Mouse (Mus musculus) right cerebral cortex, postnatal 25 days (tissue): ENCODE data around the gene Isyna1.
"Not testable (repeated sequence)": the region's sequence is repeated elsewhere in the genome, so short reads cannot be mapped to it uniquely, and the experiment has no call there.

Experiments
- DNase-seq: peaks from one replicate; pipeline ENCODE4 v3.0.0; 2022

Gene Isyna1

DNA sequence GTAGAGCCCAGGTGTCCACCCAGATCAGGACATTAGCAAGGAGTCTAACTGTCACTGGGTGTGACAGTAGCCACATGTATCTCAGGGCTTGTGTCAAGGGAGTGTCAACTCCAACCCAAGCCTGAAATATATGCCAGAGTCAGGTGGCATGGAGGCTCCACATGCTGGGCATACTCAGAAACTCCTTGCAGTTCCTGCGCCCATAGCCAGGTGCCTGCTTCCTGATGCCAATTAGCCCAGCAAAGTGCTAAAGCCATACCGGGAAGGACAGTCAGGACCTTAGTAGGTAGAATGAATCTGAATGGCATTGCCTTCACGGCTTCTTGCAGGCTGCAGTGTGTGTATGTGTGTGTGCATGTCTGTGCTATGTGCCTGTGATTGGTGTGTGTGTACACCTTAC is 17.0 kb upstream of the Isyna1 start:
- DNase-seq, result no peak

DNA sequence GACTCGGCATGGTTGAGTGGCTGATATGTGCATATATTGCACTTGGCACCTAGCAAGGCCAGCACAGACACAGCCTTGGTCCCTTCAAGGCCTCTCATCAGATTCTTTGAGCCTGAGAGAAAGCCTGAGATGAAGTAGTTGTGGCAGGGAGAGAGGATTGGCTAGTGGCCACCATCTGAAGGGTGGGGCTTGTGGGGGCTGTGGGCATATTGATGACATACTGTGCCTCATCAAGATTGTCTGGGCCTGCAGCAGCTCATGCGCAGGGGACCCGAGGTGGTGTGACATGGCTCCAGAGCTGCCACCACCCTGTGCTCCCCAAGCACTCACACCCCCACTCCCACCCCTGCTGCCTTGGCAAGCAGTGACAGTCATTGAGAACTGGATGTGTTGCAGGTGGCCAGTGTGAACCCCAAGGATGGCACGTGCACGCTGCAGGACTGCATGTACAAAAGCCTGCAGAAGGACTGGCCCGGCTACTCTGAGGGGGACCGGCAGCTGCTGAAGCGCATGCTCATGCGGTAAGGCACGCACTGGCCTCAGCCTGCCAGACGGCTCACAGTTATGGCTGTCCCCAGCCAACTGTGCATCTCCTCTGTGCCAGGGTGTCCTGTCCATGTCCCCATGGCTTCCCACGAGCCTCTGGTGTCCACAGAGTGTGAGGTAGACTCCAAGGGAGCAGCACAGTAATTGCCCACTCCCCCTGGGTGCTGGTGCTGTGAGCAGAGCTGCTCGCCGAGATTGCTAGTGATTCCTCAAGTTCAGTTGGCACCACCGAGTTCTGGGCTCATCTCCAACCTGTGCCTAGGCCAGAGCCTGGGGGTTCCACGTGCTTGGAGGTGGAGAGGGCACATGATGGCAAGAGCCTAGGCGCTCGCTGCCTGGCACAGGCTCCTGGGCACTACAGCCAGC is 10.4 kb upstream of the Isyna1 start:
- DNase-seq, result no peak

DNA sequence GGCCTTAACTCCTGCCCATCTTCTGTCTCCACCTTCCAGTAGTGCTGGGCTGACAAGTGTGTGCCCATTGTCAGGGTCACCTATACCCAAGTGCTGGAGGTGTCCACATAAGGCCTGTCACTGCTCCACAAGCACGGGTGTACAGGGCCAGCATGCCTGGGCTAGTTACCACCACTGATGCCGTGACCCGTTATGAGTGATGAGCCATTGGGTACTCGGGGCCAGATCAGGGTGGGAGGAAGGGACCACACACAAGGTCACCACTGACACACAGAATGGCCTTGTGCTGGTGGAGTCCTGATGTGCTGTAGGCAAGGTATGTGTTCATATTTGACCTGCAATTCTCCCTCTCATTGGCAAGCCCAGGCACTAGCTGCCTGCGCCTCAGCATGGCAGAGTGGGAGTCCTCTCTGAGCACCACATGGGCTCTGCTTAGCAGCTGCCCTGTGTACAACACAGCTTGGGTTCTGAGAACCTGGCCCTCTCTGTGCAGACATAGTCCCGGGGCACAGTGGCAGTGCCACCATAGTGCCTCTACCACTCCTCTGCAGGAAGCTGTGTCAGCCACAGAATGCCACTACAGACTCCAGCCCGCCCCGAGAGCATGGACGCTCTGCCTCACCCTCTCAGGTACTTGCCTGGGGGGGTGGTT is 9.4 kb upstream of the Isyna1 start:
- DNase-seq, result no peak

DNA sequence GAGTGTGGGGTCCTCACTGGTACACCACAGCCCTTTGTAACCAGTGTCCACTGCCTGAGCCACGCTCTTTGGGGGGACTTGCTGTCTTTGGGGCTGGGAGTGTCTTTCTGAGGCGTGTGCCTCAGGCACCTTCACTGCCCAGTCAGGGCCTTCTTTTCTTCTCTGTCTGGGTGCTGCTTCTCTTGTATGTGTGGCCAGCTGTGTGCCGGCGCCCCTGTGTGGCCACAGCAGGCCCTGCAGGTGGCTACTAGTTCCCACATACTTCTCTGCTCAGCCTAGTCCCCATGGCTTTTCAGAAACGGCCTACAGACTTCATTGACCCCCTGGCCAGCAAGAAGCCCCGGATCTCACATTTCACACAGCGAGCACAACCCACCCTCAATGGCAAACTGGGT is 8.9 kb upstream of the Isyna1 start:
- DNase-seq, result no peak

DNA sequence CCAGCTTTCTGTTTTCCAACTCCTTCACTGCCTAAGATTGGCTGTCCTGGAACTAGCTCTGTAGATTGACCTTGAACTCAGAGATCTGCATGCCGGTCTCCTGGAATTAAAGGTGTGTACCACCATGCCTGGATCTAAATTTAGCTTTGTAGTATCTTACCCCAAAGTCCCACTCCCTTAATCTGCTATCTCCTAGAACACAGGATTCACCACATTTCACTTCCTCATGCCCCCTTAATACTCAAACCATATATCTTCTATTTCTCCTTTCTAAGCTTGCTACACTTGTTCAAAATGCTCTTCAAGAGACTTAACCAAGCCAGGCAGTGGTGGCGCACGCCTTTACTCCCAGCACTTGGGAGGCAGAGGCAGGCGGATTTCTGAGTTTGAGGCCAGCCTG is 6.2 kb upstream of the Isyna1 start:
- not testable (repeated sequence) for DNase-seq

DNA sequence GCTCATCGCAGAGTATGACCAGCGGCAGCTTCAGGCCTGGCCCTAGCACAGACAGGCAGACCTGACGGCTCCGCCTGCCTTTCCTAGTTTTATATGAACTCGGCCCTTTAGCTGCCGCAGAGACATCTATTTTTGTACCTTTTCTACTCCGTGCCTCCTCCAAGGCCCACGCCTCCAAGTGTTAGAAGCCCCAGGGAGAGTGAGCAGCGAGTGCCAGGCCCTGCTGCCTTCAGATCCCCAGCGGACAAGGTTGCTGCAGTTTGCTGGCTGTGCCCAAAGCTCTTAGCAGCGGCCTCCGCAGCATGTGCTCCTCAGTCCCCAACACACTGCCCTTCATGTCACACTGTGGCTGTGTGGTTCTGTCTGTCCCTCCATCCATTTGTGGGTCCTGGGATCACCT is 2.6 kb upstream of the Isyna1 start:
- DNase-seq, result no peak

DNA sequence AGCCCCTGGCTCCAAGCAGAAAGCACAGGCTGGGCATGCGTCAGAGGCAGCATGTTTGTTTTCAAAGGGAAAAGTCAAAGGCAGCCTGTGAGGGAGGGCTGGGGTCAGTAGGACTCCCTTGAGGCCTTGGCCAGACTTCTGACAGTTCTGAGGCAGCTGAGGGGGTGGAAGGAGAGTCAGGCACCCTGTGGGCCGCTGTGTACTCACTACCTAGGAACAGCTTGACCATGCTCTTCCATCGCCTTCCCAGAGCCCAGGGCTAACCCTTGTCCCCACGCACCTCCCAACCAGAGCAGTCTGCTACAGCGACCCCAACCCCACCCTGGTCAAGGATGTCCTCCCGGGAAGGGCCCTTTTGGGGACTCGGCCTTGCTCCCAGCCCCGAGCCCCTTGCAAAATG is 1.0 kb upstream of the Isyna1 start:
- DNase-seq, result no peak

DNA sequence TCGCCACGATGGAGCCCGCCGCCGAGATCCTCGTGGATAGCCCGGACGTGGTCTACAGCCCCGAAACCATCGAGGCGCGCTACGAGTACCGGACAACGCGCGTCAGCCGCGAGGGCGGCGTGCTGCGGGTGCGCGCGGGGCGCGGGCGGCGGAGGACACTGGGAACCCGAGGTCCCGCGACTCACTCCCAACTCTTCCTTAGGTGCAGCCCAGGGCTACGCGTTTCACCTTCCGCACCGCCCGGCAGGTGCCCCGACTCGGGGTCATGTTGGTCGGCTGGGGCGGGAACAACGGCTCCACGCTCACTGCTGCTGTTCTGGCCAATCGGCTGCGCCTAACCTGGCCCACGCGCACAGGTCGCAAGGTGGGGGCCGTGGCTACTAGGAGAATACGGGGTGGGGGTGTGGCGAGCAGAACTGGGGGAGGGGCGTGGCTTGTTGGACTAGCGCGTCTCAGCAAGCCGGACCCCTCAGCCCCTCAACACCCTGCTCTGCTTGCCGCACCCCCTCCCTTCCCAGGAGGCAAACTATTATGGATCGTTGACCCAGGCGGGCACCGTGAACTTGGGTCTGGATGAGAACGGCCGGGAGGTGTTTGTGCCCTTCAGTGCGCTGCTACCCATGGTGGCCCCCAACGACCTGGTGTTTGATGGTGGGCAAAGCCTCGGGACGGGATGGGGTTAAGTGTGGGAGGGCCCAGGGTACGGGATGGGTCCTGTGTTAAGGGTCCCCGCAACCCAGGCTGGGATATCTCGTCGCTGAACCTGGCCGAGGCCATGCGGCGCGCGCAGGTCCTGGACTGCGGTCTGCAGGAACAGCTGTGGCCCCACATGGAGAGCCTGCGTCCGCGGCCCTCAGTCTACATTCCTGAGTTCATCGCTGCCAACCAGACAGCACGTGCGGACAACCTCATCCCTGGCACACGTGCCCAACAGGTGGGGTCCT is 720 bp downstream of the Isyna1 start:
- no peak for DNase-seq

DNA sequence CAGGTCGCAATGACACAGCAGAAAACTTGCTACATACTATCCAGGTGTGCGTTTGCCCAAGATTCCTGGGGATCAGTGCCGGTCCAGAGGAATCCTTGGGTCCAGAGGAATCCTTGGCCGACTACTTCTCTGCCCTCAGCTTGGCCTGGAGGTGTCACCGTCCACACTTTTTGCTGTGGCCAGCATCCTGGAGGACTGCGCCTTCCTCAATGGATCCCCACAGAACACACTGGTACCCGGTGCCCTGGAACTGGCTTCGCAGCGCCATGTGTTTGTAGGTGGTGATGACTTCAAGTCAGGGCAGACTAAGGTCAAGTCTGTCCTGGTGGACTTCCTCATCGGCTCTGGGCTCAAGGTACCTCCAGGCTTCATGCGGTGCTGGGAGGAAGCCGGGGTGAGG is 1.6 kb downstream of the Isyna1 start:
- no peak for DNase-seq

DNA sequence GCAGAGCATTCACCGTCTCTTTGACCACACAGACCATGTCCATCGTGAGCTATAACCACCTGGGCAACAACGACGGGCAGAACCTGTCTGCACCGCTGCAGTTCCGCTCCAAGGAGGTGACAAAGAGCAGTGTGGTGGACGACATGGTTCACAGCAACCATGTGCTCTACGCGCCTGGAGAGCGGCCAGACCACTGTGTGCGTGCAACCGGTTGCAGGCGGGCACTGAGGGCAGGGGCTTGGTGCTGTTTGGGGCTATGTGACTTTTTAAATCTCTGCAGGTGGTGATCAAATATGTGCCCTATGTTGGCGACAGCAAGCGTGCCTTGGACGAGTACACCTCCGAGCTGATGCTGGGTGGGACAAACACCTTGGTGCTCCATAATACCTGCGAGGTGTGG is 2.0 kb downstream of the Isyna1 start:
- no peak for DNase-seq

DNA sequence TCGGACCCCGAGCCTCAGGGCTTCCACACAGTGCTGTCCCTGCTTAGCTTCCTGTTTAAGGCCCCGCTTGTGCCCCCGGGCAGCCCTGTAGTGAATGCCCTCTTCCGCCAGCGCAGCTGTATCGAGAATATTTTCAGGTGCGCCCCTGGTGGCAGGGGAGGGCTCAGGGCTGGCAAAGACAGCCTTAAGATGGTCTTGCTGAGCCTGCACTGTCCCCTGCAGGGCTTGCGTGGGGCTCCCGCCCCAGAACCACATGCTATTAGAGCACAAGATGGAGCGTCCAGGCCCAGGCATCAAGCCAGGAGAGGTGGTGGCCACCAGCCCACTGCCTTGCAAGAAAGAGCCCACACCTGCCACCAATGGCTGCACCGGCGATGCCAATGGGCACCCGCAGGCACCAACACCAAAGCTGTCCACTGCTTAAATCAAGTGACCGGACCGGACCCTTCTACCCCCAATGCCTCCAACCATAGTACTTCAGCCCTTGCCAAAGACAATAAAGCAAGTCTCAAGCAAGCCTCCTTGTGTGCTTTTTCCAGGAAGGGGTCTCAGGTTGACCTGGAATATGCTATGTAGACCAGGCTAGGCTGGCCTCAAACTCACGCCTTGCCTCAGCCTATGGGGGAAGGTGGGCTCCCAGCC is 2.7 kb downstream of the Isyna1 start:
- DNase-seq, result no peak

DNA sequence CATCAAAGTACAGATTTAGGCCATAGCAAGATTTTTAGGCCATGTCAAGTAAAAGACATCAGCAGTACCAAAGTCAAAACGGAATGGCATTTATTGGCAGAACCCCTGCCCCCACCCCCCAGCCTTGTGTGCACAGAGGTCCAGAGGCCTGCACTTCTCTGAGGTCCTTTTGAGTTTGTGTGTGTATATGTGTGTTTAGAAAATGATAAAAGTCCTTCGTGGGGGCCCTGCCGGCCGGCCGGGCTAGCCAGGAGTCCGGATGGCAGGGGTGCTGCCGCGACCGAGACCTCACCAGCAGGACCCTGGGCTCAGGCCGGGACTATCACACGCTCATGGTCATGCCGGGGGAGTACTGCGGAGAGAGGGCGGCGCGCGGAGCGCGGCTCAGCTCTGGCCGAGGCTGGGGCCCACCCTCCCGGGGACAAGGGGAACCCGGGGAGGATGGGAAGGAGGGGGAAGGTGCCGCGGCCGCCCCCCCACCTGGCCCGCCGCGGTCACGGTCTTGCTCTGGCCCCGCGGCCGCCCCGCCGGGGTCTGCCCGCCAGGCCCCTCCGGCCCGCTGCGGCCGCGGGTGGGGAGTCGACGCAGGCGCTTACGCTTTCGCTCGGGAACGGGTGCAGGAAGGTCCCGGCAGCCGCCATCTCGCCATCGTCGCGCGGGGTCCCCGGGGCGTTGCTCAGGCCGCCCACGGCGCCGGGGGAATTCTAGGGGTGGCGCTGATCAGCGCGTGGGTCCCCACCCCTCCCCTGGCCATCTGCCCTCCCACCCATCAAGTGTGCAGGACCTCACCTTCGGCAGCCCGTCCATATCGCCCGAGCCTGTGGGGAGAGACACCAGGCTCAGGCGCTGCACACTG is 3.5 kb downstream of the Isyna1 start:
- no peak for DNase-seq

DNA sequence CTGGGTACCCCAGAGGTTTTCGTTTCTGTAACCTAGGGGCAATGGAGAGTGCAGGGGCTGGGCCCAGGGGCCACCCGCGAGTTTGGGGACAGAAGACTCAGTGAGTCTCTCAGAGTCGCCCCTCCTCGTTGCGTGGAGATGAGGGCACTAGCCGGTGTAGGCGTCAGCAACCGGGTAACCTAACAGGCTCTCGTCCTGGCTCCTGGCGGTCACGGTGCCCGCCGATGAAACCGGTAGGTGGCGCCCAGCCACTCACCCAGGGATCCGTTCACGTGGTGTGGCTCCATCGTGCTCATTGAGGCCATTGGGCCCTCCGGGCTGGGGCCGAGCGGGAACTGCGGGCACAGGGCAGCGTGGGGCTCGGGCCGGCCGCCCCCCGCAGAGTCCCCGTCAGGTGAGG is 4.1 kb downstream of the Isyna1 start:
- peak; percentile 82 for DNase-seq

DNA sequence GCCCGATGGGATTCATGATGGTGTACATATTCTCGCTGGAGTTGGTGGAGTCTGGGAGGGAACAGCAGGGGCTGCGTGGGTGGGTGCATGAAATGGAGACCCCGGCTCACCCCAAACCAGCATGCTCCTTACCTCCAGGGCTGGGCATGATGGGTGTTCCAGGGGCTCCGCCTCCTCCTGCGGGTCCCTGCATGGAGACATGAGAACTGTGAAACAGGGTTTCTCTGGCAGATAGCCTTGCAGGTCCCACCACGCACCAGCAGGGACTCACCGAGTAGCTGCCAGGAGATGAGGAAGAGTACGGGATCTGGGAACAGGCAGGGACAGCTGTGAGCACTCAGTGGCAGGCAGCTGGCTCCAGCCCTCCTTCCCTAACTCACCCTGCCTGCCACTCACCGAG is 4.5 kb downstream of the Isyna1 start:
- no peak for DNase-seq

DNA sequence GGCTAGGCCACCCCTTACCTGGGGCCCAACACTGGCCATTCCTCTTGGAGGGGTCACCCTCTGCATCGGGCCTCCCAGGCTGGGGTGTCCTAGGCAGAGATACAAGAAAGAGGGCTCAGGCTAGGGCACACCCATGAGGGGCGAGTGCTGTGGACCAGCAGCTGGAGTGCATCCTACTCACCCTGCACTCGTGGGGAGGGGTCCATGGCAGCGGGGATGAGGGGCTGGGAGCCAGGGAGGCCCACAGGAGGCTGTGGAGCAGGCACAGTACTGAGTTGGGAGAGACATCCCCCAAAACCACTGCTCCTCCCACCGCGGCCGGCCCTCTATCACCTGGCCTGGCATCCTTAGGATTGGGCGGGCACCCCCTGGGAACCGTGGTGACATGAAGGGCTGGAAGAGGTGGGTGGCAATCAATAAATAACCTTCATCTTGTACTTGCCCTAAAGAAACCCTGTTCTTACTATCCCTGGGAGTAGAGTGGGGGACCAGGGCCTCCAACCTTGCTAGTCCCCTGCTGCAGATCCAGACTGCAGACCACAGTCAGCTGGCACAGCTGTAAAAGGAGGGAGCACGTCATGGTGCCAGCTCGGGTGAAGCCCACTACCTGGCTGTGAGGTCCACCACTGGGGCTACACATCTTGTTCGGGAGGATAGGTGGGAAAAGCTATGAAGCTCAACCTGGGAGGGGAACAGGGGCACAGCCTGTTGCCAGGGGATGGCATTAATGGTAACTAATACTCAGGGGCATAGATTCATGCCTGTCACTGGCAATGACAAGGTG is 5.5 kb downstream of the Isyna1 start:
- DNase-seq, result no peak

DNA sequence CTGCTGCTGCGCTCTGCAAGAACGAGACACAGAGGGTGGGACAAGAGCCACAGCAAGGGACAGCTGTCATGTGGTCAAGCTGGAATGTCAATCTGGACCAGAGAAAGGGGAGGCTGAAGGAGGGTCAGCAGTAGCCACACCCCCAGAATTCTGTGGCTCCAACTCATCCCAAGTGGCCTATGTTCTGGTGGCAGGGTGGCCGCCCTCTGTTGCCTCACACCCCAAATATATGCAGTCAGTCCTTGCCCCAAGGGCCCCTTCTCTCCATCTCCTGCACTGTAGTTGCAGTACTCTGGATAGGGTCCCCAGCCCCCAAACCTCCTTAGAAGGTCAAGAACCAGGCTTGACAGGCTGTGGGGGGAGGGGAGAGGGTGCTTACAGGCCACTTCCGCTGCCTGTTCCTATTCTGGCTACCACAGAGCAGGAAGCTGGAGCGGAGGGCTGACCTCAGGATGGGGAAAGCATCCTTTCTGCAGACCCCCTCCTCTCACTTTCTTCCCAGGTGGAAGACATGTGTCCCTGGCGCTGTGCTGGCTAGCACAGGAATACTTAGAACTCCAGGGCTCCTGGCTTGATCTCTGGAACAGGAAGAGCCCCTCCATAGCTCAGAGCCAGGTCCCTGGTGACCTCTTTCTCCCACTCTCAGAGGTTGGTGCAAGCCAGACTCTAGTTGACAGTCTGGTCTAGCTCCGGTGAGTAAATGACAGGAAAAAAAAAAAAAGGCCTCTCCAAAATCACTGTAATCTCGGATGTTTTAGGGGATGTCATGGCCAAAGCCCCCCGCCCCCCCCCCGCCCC is 6.5 kb downstream of the Isyna1 start:
- no peak for DNase-seq

DNA sequence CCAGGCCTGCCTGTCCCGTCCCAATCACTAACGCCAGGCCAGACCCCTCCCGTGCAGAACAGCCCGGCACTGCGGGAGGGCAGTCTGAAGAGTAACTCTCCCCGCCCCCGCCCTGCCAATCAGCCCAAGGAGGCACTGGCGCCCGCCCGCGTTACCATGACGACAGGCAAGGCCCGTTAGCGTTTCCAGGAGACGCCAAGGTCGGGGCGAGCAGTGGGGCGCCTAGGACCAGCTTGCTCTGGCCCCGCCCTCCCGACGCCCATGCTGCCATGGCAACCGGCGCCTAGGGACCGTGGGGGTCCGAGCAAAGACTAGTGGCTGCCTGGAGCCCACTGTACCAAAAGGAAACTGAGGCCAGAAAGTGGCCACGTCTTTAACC is 7.1 kb downstream of the Isyna1 start:
- DNase-seq, result peak; percentile 79

DNA sequence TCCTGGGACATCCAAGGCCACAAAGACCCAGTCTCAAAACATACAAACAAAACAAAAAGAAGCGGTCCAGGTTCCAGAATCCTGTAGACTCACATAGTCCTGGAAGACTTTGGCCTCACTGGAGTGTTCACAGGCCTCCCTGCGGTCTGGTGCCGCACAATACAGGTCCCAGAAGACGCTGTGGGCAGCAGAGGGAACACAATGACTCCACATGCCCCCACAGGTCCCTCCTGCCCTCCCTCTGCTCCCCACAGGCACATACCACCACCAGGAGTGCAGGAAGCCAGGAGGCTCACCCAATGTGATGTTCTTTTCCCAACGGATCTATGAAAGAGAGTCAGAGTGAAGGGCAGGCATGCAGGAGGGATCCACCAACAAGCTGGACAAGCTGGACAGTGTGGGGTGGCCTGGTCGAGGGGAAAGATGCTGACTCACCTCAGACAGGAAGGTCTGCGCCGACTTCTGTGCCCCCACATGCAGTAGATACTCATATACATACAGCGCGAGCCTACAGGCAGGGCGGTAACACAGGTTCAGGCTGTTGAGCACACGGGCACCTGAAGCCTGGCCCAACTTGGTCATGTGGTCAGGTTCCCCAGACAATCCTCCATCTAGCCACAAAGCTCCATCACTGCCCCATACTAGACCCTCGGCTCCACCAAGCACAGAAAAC is 8.1 kb downstream of the Isyna1 start:
- no peak for DNase-seq

DNA sequence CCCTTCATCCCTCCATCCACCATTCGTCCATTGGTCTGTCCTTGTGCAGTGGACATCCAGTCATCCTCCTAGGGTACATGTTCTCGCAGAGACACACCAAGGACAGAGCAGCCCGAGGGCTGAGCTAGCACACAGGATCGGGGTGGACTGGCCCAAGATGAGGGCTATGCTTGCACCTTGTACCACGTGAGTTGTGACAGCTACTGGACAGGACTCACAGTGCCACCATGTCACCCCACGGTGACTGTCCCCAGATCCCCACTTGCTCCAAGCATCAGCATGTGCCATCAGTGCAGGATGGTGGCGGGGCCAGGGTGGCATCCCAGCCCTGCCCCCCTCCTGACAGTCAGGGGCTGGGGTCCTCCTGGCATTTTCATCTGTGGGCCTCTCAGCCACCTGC is 10.4 kb downstream of the Isyna1 start:
- no peak for DNase-seq
